Mouse (Mus musculus): ENCODE results near the gene Crisp3. TPM values are rescaled to one million over a fixed set of nuclear protein-coding genes. Genes with fewer than 3 reads are reported as not detected.
"Not testable (repeated sequence)": the region's sequence is repeated elsewhere in the genome, so short reads cannot be mapped to it uniquely, and the experiment has no call there.

The Crisp3 gene
- polyA plus RNA-seq (2016; fragmentation: Nextera tagmentation; extraction: Ambion mirVana): not detected in 2 replicates

- Histone ChIP-seq H3K27me3 (ENCODE audit: insufficient read depth, poor library complexity, severe bottlenecking) (no peaks in the 10 kb centered on the region), H3K9me3 (no peaks in the 10 kb centered on the region), H3K4me1 (replicated peaks) (no peaks in the 10 kb centered on the region), H3K27ac (no peak within 1 kb of the TSS), H3K36me3 (no peaks in the 10 kb centered on the region), H3K4me3 (no peak within 1 kb of the TSS)
- no peak for DNase-seq (ENCODE audit: low spot score)
These were observed at the start of gene Crisp3 for GRCm38 (mm10) chr17:40242135-40242534. Gene Crisp3 (minus strand): TSS chr17:40242288.

GRCm38 (mm10) chr17:40285435-40285834 lies 43.3 kb upstream of the Crisp3 start:
- no peaks in the 10 kb centered on the region for H3K36me3 ChIP-seq
- no peaks in the 10 kb centered on the region for H3K9me3 ChIP-seq
- no peak overlapping the region for H3K4me3 ChIP-seq
- 79% methylated on average over 2 of the region's 2 CpGs for WGBS
- H3K4me1 ChIP-seq (replicated peaks): no peaks in the 10 kb centered on the region
- H3K27ac ChIP-seq: no peak overlapping the region
- H3K27me3 ChIP-seq (ENCODE audit: insufficient read depth, poor library complexity, severe bottlenecking): no peaks in the 10 kb centered on the region
- DNase-seq (ENCODE audit: low spot score): no peak

DNA sequence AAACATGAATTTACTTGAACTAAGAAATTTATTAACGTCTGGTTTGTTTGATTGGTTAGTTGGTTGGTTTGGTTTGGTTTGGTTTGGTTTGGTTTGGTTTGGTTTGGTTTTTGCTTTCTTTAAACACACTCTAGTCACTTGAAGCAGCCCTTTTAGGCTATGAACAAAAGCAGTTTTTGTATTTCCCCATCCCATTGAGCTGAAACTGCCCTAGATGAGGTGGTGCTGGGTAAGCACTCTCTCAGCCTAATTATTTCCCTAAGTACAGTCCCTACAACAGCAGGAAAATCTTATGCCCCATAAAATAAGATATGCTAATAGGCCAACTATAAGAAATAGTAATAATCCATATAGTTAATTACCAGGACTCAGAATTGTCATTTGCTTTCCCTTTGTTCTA lies 33.4 kb upstream of the Crisp3 start:
- Histone ChIP-seq H3K36me3 (no peaks in the 10 kb centered on the region), H3K4me1 (replicated peaks) (no peaks in the 10 kb centered on the region), H3K27me3 (ENCODE audit: insufficient read depth, poor library complexity, severe bottlenecking) (no peaks in the 10 kb centered on the region), H3K9me3 (no peaks in the 10 kb centered on the region), H3K27ac (no peak overlapping the region), H3K4me3 (no peak overlapping the region)
- no peak for DNase-seq (ENCODE audit: low spot score)
- WGBS: 79% methylated on average over 1 of the region's 1 CpGs

DNA sequence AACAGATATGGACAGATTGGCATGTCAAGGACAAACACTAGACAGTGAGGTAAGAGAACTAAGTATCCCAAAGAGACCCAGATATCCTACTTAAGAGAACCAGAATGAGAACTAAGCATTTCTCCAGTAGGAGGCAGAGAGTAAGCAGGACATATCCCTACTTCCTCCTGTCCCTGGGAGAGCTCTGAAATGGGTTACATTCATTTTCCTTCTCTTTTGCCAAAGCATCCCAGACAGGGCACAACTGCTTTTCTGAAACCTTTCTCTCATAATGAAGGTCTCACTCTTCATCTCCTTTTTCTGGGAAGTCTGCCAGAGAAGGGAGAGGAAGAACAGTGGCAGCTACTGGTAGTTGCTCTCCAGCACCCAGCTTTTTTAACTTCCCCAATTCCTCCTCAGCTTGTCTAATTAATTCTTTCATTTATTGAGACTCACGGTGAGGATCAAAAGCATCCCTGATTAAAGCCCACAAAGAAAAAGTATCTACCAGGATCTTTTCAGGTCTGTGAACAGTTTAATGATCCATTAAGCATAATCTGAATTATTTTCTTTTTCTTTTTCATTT lies 32.9 kb upstream of the Crisp3 start:
- Histone ChIP-seq H3K4me1 (replicated peaks) (no peaks in the 10 kb centered on the region), H3K27ac (no peak overlapping the region), H3K36me3 (no peaks in the 10 kb centered on the region), H3K9me3 (no peaks in the 10 kb centered on the region), H3K4me3 (no peak overlapping the region), H3K27me3 (ENCODE audit: insufficient read depth, poor library complexity, severe bottlenecking) (no peaks in the 10 kb centered on the region)
- DNase-seq (ENCODE audit: low spot score): no peak
- 68% methylated on average over 1 of the region's 1 CpGs for WGBS

DNA sequence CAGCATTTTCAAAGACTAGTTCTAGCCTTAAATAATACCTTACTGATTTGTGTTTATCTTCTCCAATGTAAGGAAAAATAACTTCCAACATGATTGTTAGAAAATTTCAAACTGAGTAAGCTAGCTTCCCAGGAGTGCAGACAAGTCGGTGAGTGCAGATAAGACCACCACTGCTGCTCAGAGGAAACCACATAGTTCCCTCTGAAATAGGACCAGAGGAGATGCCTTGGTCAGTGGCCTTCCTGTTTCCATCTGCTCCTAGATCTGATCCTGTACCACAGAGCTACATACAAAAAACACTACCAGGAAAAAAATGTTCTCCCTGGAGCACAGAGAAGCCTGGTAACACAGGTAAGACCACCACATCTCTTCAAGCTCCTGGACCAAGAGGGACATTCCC lies 10.4 kb upstream of the Crisp3 start:
- Histone ChIP-seq H3K27ac (no peak overlapping the region), H3K4me1 (replicated peaks) (no peaks in the 10 kb centered on the region), H3K36me3 (no peaks in the 10 kb centered on the region), H3K4me3 (no peak overlapping the region), H3K9me3 (no peaks in the 10 kb centered on the region), H3K27me3 (ENCODE audit: insufficient read depth, poor library complexity, severe bottlenecking) (no peaks in the 10 kb centered on the region)
- DNase-seq (ENCODE audit: low spot score): no peak
- 73% methylated on average over 1 of the region's 1 CpGs for WGBS

GRCm38 (mm10) chr17:40208540-40208939 lies 33.5 kb downstream of the Crisp3 start, which contains the start of gene Pgk2:
Gene Pgk2 (minus strand): TSS chr17:40208640.
- Histone ChIP-seq H3K36me3 (no peaks in the 10 kb centered on the region), H3K4me1 (replicated peaks) (no peaks in the 10 kb centered on the region), H3K27ac (no peak within 1 kb of the TSS), H3K4me3 (no peak within 1 kb of the TSS), H3K9me3 (no peaks in the 10 kb centered on the region), H3K27me3 (ENCODE audit: insufficient read depth, poor library complexity, severe bottlenecking) (no peaks in the 10 kb centered on the region)
- WGBS: 72% methylated on average over 4 of the region's 4 CpGs
- no peak for DNase-seq (ENCODE audit: low spot score)

DNA sequence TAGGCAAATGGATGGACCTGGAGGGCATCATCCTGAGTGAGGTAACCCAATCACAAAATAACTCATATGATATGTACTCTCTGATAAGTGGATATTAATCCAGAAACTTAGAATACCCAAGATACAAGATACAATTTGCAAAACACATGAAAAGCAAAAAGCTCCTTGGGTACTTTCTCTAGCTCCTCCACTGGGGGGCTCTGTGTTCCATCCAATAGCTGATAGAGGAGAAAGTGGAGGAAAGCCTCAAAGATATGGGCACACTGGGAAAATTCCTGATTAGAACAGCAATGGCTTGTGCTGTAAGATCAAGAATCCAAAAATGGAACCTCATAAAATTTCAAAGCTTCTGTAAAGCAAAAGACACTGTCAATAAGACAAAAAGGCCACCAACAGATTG lies 40.3 kb downstream of the Crisp3 start:
- not testable (repeated sequence) for H3K27ac ChIP-seq; H3K4me1 ChIP-seq (replicated peaks); H3K4me3 ChIP-seq; H3K27me3 ChIP-seq (ENCODE audit: insufficient read depth, poor library complexity, severe bottlenecking); H3K9me3 ChIP-seq; H3K36me3 ChIP-seq; DNase-seq (ENCODE audit: low spot score)

GRCm38 (mm10) chr17:40190192-40190591 lies 51.9 kb downstream of the Crisp3 start:
- not testable (repeated sequence) for H3K27ac ChIP-seq; H3K36me3 ChIP-seq; H3K4me1 ChIP-seq (replicated peaks); DNase-seq (ENCODE audit: low spot score); H3K4me3 ChIP-seq; H3K27me3 ChIP-seq (ENCODE audit: insufficient read depth, poor library complexity, severe bottlenecking); H3K9me3 ChIP-seq
- 88% methylated on average over 4 of the region's 4 CpGs for WGBS

Other genes with a start within 250 kb of the Crisp3 start
- gene AC192777.2, start 146.8 kb downstream of the Crisp3 start, polyA plus RNA-seq (2016; fragmentation: Nextera tagmentation; extraction: Ambion mirVana): not detected in 2 replicates
- not detected in 2 replicates for gene Pgk2, start 33.6 kb downstream of the Crisp3 start, polyA plus RNA-seq (2016; fragmentation: Nextera tagmentation; extraction: Ambion mirVana)
- not detected in 2 replicates for gene Crisp1, start 76.9 kb upstream of the Crisp3 start, polyA plus RNA-seq (2016; fragmentation: Nextera tagmentation; extraction: Ambion mirVana)

Data from hindbrain, embryonic 10.5 days (tissue).